Mouse (Mus musculus): Measurements from ENCODE around the gene Ppp1r7.

DNA sequence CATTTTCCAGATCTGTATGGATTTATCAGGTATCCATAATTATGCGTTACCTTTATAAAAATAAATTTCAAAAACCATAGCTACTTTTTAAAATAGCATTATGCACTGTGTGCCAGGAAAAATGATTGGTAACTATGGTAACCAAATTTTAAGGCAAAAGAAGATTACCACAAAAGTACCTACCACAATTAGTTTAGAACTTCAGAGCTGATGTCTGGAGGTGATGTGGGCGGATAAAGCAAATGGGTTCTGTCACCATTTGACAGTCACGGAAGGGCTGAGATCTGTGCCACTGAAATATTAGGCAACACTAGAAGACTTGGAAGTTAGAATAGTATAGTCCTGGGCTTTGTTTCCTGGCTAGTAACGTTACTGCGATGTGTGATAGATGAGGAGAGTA is 4.5 kb downstream of the Ppp1r7 start:
- no peak for TF ChIP-seq CTCF (conservative IDR thresholded peaks at IDR 0.05; ENCODE audit: low read length)
- no peak for TF ChIP-seq NANOG (IDR thresholded peaks at IDR 0.05; ENCODE audit: borderline replicate concordance, low read length)
- TF ChIP-seq POU5F1 (IDR thresholded peaks at IDR 0.05; ENCODE audit: borderline replicate concordance, low read length): no peak

Measured in E14TG2a.4 (cell line).